Mouse (Mus musculus) C2C12 (cell line): Measurements from ENCODE around the gene Gm45062.

Experiments used
- CEBPB ChIP-seq: IDR thresholded peaks from one replicate; pipeline ENCODE4 v1.6.1; 2011; ENCODE audit warnings: low read depth, mild to moderate bottlenecking, control low read depth, moderate library complexity
- CTCF ChIP-seq: IDR thresholded peaks from one replicate; pipeline ENCODE4 v1.5.1; 2011; ENCODE audit not compliant: control insufficient read depth, insufficient read depth, insufficient read length
- MAX ChIP-seq: IDR thresholded peaks from one replicate; pipeline ENCODE4 v1.6.1; 2011; ENCODE audit warnings: mild to moderate bottlenecking, control low read depth
- MYOG ChIP-seq: IDR thresholded peaks from one replicate; pipeline ENCODE4 v1.6.1; 2011; ENCODE audit not compliant: control insufficient read depth, insufficient read length; ENCODE audit errors: extremely low read depth

DNA sequence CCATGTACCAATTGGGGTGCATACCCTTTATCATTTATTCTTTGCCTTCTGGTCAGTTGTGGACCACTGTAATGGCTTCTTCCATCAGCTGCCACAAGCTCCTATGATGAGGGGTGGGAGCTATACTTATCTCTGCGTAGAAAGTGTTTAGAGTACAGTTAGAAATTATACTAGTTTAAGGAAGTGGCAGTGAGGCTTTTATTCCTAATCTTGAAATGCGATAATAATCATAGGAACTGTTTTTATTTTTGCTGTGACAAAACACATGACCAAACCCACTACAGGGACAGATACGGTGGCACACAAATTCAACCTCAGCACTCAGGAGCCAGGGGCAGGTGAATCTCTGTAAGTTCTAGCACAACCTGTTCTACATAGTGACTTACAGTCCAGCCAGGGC is 233.0 kb downstream of the Gm45062 start:
- TF ChIP-seq CTCF (no peak), MAX (no peak), CEBPB (no peak), MYOG (no peak)
